Mouse (Mus musculus) stomach, embryonic 14.5 days (tissue): Measurements from ENCODE around the gene Ttc7b. TPM values are rescaled to one million over a fixed set of nuclear protein-coding genes. Genes with fewer than 3 reads are reported as not detected.

ENCODE experiments used
- ATAC-seq: fragments of 200-750 bp; cut with Nextera tagmentation; 2 replicates; pipeline ENCODE4 v1.8.0; 2017; ENCODE audit warnings: low read depth, moderate TSS enrichment; ENCODE audit not compliant: insufficient number of reproducible peaks, insufficient read depth, low FRiP score
- H3K27ac ChIP-seq: fragments of 300-500 bp; sonication (generic); 2 replicates; pipeline ENCODE4 v1.5.1; 2014; ENCODE audit warnings: mild to moderate bottlenecking, low read length, moderate library complexity, mixed read lengths
- H3K27me3 ChIP-seq: fragments of 300-500 bp; sonication (generic); 2 replicates; pipeline ENCODE4 v1.6.1; 2014; ENCODE audit warnings: low read length, control low read depth, mixed read lengths; ENCODE audit not compliant: control insufficient read depth, insufficient read depth
- H3K36me3 ChIP-seq: fragments of 300-500 bp; sonication (generic); 2 replicates; pipeline ENCODE4 v1.6.1; 2014; ENCODE audit warnings: mild to moderate bottlenecking, control low read depth, low read length, moderate library complexity, mixed read lengths; ENCODE audit not compliant: control insufficient read depth, insufficient read depth
- H3K4me1 ChIP-seq: fragments of 300-500 bp; sonication (generic); 2 replicates; pipeline ENCODE4 v1.6.1; 2014; ENCODE audit warnings: low read length, control low read depth, mixed read lengths; ENCODE audit not compliant: control insufficient read depth, insufficient read depth
- H3K4me2 ChIP-seq: fragments of 300-500 bp; sonication (generic); replicated peaks from 2 replicates; pipeline ENCODE4 v1.6.1; 2014; ENCODE audit warnings: low read depth, low read length, control low read depth
- H3K4me3 ChIP-seq: fragments of 300-500 bp; sonication (generic); 2 replicates; pipeline ENCODE4 v1.5.1; 2014; ENCODE audit warnings: low read depth, low read length, control low read depth
- H3K9ac ChIP-seq: fragments of 300-500 bp; sonication (generic); replicated peaks from 2 replicates; pipeline ENCODE4 v1.6.1; 2014; ENCODE audit warnings: low read depth, mild to moderate bottlenecking, control low read depth, low read length, moderate library complexity, mixed read lengths
- H3K9me3 ChIP-seq: fragments of 300-500 bp; sonication (generic); 2 replicates; pipeline ENCODE4 v1.6.1; 2016; ENCODE audit warnings: low read depth, low read length, control low read depth; ENCODE audit not compliant: control insufficient read depth
- WGBS: fragments of 180-500 bp; shearing (Covaris S2); extraction: QIAGEN DNeasy Blood & Tissue Kit; methylation state at CpG from one replicate; pipeline ENCODE4 v1.1.7; 2014; 5-methylcytosine and 5-hydroxymethylcytosine counted together
- polyA plus RNA-seq: library from polyadenylated mRNA; unstranded; fragments of >200 nt; fragmentation: Nextera tagmentation; extraction: Ambion mirVana; gene quantifications from 2 replicates; pipeline ENCODE4 v1.2.1, GENCODE M21; 2014

Ttc7b gene
- polyA plus RNA-seq, 1 experiment from 2014 or later = 6.4 TPM

GRCm38 (mm10) chr12:100331806-100332205, 188.8 kb downstream of the Ttc7b start:
- Histone ChIP-seq H3K4me3 (no peak overlapping the region), H3K27me3 (no peaks in the 10 kb centered on the region), H3K9ac (no peak overlapping the region), H3K27ac (no peak overlapping the region), H3K9me3 (no peaks in the 10 kb centered on the region), H3K4me1 (no peaks in the 10 kb centered on the region), H3K36me3 (peaks cover 4% of the 10 kb centered on the region), H3K4me2 (no peak overlapping the region)
- WGBS = 98% methylated on average over 6 of the region's 6 CpGs
- ATAC-seq = no peak

GRCm38 (mm10) chr12:100330234-100330633, 190.4 kb downstream of the Ttc7b start:
- Histone ChIP-seq H3K27ac (no peak overlapping the region), H3K4me3 (no peak overlapping the region), H3K9me3 (no peaks in the 10 kb centered on the region), H3K27me3 (no peaks in the 10 kb centered on the region), H3K36me3 (peaks cover 6% of the 10 kb centered on the region), H3K9ac (no peak overlapping the region), H3K4me2 (no peak overlapping the region), H3K4me1 (no peaks in the 10 kb centered on the region)
- no peak for ATAC-seq
- WGBS = 90% methylated on average over 8 of the region's 8 CpGs

- 88% methylated on average over 4 of the region's 4 CpGs for whole genome bisulfite sequencing
- no peak overlapping the region for H3K9ac ChIP-seq
- H3K4me2 ChIP-seq = no peak overlapping the region
- no peak for ATAC-seq
- peaks cover 9% of the 10 kb centered on the region for H3K36me3 ChIP-seq
- no peaks in the 10 kb centered on the region for H3K4me1 ChIP-seq
- H3K9me3 ChIP-seq = no peaks in the 10 kb centered on the region
- no peaks in the 10 kb centered on the region for H3K27me3 ChIP-seq
- no peak overlapping the region for H3K4me3 ChIP-seq
- no peak overlapping the region for H3K27ac ChIP-seq
These were observed 191.6 kb downstream of the Ttc7b start for GRCm38 (mm10) chr12:100328998-100329397.

GRCm38 (mm10) chr12:100328557-100328956, 192.1 kb downstream of the Ttc7b start:
- Histone ChIP-seq H3K4me1 (no peaks in the 10 kb centered on the region), H3K27me3 (no peaks in the 10 kb centered on the region), H3K9me3 (no peaks in the 10 kb centered on the region), H3K4me2 (no peak overlapping the region), H3K36me3 (peaks cover 9% of the 10 kb centered on the region), H3K9ac (no peak overlapping the region), H3K4me3 (no peak overlapping the region), H3K27ac (no peak overlapping the region)
- ATAC-seq = no peak
- WGBS = 86% methylated on average over 9 of the region's 9 CpGs

- Histone ChIP-seq H3K4me2 (no peak overlapping the region), H3K36me3 (peaks cover 9% of the 10 kb centered on the region), H3K9me3 (no peaks in the 10 kb centered on the region), H3K27me3 (no peaks in the 10 kb centered on the region), H3K9ac (no peak overlapping the region), H3K27ac (no peak overlapping the region), H3K4me3 (no peak overlapping the region), H3K4me1 (no peaks in the 10 kb centered on the region)
- ATAC-seq = no peak
- WGBS = 77% methylated on average over 2 of the region's 2 CpGs
These were observed 193.9 kb downstream of the Ttc7b start for GRCm38 (mm10) chr12:100326732-100327131.

- peaks cover 9% of the 10 kb centered on the region for H3K36me3 ChIP-seq
These were observed 195.0 kb downstream of the Ttc7b start for GRCm38 (mm10) chr12:100325618-100326017.

GRCm38 (mm10) chr12:100325212-100325611, 195.4 kb downstream of the Ttc7b start:
- no peak for ATAC-seq
- H3K36me3 ChIP-seq = peaks cover 6% of the 10 kb centered on the region; the same call in 1 of the 2 replicates
- H3K4me3 ChIP-seq = no peak overlapping the region

More at GRCm38 (mm10) chr12:100325618-100326017, 195.0 kb downstream of the Ttc7b start:
- Histone ChIP-seq H3K9ac (no peak overlapping the region), H3K4me3 (no peak overlapping the region), H3K9me3 (no peaks in the 10 kb centered on the region), H3K4me1 (no peaks in the 10 kb centered on the region), H3K4me2 (no peak overlapping the region), H3K27me3 (no peaks in the 10 kb centered on the region), H3K27ac (no peak overlapping the region)
- 93% methylated on average over 4 of the region's 4 CpGs for WGBS
- no peak for ATAC-seq

GRCm38 (mm10) chr12:100323641-100324040, 197.0 kb downstream of the Ttc7b start:
- H3K4me2 ChIP-seq = no peak overlapping the region
- H3K27ac ChIP-seq = no peak overlapping the region
- H3K4me3 ChIP-seq = no peak overlapping the region
- H3K4me1 ChIP-seq = no peaks in the 10 kb centered on the region
- H3K36me3 ChIP-seq = peaks cover 5% of the 10 kb centered on the region; the same call in 1 of the 2 replicates
- ATAC-seq = no peak
- H3K9me3 ChIP-seq = no peaks in the 10 kb centered on the region
- H3K9ac ChIP-seq = no peak overlapping the region
- no peaks in the 10 kb centered on the region for H3K27me3 ChIP-seq
- WGBS = 69% methylated on average over 2 of the region's 2 CpGs

More at GRCm38 (mm10) chr12:100325212-100325611, 195.4 kb downstream of the Ttc7b start:
- no peak overlapping the region for H3K9ac ChIP-seq
- H3K4me2 ChIP-seq = no peak overlapping the region
- no peak overlapping the region for H3K27ac ChIP-seq
- H3K9me3 ChIP-seq = no peaks in the 10 kb centered on the region
- no peaks in the 10 kb centered on the region for H3K27me3 ChIP-seq
- H3K4me1 ChIP-seq = no peaks in the 10 kb centered on the region
- 92% methylated on average over 8 of the region's 8 CpGs for WGBS

- no peaks in the 10 kb centered on the region for H3K4me1 ChIP-seq
- no peaks in the 10 kb centered on the region for H3K27me3 ChIP-seq
- no peak overlapping the region for H3K27ac ChIP-seq
- no peak overlapping the region for H3K4me2 ChIP-seq
- WGBS = 94% methylated on average over 2 of the region's 2 CpGs
- ATAC-seq = no peak
- no peak overlapping the region for H3K4me3 ChIP-seq
- H3K36me3 ChIP-seq = peaks cover 5% of the 10 kb centered on the region; the same call in 1 of the 2 replicates
- no peak overlapping the region for H3K9ac ChIP-seq
- no peaks in the 10 kb centered on the region for H3K9me3 ChIP-seq
These were observed 198.4 kb downstream of the Ttc7b start for GRCm38 (mm10) chr12:100322225-100322624.
